Mouse (Mus musculus): ENCODE data around the gene Aoah.

- TF ChIP-seq EP300 (IDR thresholded peaks at IDR 0.05) = no peak
- no peak for TF ChIP-seq CTCF (IDR thresholded peaks at IDR 0.05)
Measured at GRCm38 (mm10) chr13:21035981-21036380, 242.1 kb downstream of the Aoah start.

Data from lung, postnatal 0 days (tissue).